8 mouse cellular contexts compared by ENCODE assay signal in the genomic region with DNA sequence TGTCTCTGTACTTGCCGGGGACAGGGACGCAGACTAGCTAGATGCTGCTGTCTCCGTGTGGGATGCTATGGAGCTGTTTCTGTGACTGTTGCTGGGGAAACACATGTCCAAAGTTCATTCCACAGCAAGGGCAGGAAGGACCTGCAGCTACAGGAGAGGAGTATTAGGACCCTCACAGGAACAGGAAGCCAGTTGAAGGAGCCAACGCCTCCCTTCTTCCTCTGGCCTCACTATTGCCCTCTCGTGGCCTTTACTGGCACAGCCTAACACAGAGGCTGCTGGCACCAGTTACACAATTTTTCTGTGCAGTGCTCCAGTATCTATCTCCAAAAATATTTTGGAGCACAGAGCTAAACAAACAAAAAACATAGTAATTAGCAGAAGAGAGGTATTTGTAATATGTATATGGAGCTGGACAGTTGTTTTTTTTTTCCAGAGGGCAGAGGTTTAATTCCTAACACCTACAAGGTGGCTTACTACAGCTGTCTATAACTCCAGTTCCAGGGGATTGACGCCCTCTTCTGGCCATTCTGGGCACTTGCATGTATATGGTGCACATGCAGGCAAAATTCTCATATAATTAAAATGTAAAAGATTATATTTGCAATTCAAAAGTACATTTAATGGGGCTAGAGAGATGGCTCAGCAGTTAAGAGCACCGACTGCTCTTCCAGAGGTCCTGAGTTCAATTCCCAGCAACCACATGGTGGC. TPM values are rescaled to one million over a fixed set of nuclear protein-coding genes. Genes with fewer than 3 reads are reported as not detected.
A peak's percentile ranks its signal among the peaks of the same experiment; 100 is the strongest.
DNase-seq lines count a peak whose midpoint lies in the region; ATAC-seq lines count a peak whose summit lies in the region.

Gene Zdhhc18 (minus strand): TSS at position 166 of the 711 bp plus-strand sequence.

- WGBS in hindbrain, embryonic 12.5 days = 42% methylated on average over 7 of the region's 7 CpGs

- ATAC-seq in activated CD4-positive, CD25-positive, alpha-beta regulatory T cell, adult 4 months = peak; percentile 94
- ATAC-seq in hindbrain, embryonic 12.5 days (ENCODE audit: low FRiP score) = no peak

- H3K4me1 ChIP-seq in hindbrain, embryonic 12.5 days = no peaks in the 10 kb centered on the region

- peak within 1 kb of the TSS; percentile 6; the same call in 1 of the 2 replicates for H3K4me3 ChIP-seq in hindbrain, embryonic 12.5 days

- peak; percentile 90 to 93 for DNase-seq in cerebellum, postnatal 10 days
- DNase-seq in frontal cortex, postnatal 25 days (ENCODE audit: low spot score in 2 of 2) = peak; percentile 55 to 61
- DNase-seq in layer of hippocampus, postnatal 25 days (ENCODE audit: extremely low spot score in 1 of 2, low spot score in 1 of 2) = peak; percentile 57 to 79
- DNase-seq in lung, postnatal 36 days = peak; percentile 94
- DNase-seq in right cerebral cortex, adult 18-20 months = peak; percentile 68
- DNase-seq in yolk sac, embryonic 10.5 days (ENCODE audit: low spot score) = peak; percentile 75

- H3K9ac ChIP-seq in hindbrain, embryonic 12.5 days = no peak within 1 kb of the TSS

- no peak within 1 kb of the TSS for H3K27ac ChIP-seq in hindbrain, embryonic 12.5 days

- peak within 1 kb of the TSS; percentile 29 for H3K4me2 ChIP-seq in hindbrain, embryonic 12.5 days (replicated peaks)

- H3K9me3 ChIP-seq in hindbrain, embryonic 12.5 days (replicated peaks) = peaks cover 4% of the 10 kb centered on the region; the same call in 1 of the 2 replicates

- H3K27me3 ChIP-seq in hindbrain, embryonic 12.5 days = no peaks in the 10 kb centered on the region

- H3K36me3 ChIP-seq in hindbrain, embryonic 12.5 days = no peaks in the 10 kb centered on the region

RNA-seq across cellular contexts. Expression of gene Zdhhc18, which starts in this region (rescaled TPM):
- 10 to 100 TPM; 25.8 to 28.8 TPM for polyA plus RNA-seq in activated CD4-positive, CD25-positive, alpha-beta regulatory T cell, adult 4 months (2017; shearing (Covaris generic))
- 4.1 and 6.4 TPM in 2 replicates for polyA plus RNA-seq in hindbrain, embryonic 12.5 days (2016; fragmentation: Nextera tagmentation; extraction: Ambion mirVana)
- total RNA-seq in layer of hippocampus, postnatal 25 days (2021) = 10 to 100 TPM; 33.6 to 39.8 TPM
